Mouse (Mus musculus): Measurements from ENCODE around the gene Bmp5.
"Not testable (repeated sequence)": the region's sequence is repeated elsewhere in the genome, so short reads cannot be mapped to it uniquely, and the experiment has no call there.

The Bmp5 gene

DNA sequence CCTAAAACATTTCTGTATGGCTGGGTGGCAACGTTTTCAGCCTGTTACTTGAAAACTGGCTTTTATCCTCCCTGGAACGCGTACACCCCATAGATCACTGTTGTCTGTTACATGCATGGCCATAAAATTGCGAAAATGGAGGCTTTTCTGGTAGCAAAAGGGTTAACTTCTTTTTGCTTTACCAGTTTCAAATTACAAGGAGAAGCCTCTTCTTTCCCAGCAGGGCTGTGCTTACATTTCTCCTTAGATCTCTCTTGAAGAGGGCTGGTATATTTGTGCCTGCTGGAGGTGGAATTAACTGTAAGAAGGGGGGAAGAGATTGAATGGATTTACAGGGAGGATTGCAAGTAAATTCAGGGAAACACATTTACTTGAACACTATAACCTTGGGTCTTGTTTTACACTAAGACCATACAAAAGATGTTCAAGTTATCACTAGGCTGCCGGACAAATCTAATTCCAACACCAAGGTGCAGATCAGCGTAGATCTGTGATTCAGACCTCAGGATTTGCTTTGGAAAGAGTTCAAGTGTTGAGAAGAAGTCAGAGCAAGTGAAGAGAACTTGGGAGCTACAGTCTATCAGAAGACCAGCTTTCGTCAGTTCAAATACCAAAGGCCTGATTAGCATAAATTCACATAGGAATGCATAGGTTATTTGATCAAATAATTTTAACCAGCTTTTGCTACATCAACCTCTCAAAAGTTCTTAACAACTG is at the start of gene Bmp5:
Gene Bmp5, plus strand, starts transcription at position 236 of the 717 bp plus-strand sequence.
- DNase-seq (ENCODE audit: low spot score): peak; percentile 37

DNA sequence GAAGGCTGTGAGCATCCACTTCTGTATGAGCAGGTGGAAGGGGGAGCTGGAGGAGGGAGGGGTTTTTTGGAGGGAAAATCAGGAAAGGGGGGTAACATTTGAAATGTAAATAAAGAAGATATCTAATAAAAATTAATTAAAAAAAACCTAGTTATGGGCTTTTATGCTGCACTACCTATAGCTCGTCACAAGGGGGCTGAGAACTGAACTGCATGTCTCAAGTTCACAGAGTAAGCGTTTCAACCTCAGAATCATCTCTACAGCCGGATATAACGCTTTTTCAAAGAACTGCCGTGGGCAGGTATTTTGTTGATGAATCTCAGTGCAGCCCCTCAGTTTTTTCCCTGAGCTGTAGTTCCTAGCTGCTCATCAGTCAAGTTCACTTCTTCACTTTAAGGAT is 15.1 kb upstream of the Bmp5 start:
- DNase-seq (ENCODE audit: low spot score): no peak

DNA sequence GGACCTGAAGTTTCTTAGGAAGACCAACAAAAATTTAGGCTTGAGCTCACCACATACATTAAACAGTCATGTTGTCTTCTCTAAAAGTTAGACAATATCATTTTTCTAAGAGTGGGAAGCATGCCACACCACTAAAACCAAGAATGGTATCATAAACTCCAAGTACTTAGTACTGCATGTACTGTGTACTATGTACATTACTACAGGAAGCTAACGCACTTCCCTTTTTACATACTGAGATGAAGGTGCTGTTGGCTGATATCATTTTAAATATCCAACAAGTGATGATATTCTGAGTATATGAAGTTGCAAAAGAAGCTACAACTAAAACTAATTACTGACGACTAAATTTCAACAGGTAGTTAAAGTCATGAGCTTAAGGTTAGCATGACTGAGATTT is 13.6 kb upstream of the Bmp5 start:
- no peak for DNase-seq (ENCODE audit: low spot score)

DNA sequence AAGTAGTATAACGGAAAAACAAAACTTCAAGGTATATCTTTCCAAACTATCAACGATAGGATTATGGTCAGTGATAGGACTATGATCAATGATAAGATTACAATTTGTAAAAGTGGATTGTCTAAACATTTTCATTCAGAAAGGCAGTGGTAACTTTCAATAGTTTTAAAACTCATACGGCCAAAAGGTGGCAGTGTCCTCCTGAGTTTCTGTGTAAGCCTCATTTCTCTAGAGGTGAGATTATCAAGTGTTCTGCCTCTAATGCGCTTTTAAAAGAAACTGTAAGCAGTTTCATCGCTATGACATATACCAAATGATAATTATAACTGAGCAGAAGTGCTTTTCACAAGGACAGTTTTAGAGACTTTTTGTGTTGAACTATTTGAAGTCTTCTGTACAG is 12.7 kb upstream of the Bmp5 start:
- peak; percentile 54 for DNase-seq (ENCODE audit: low spot score)

DNA sequence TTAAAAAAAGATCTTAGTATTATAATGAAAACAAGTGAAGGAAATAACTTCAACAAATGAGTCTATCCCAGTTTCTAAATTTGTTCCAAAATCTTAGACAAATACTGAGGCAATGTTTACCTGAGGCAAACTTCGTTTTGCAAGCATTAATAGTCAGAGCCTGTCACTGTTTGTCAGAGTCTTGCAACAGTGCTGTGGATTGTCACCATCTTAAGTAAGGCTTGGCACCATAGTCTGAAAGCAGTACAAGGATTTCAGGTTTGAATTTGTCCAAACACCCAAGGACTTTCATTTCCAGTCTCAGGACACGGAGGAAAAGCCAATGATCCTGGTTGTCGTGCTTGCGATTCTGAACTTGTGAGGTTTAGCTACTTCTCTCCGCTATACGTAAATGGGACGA is 10.4 kb upstream of the Bmp5 start:
- peak; percentile 73 for DNase-seq (ENCODE audit: low spot score)

DNA sequence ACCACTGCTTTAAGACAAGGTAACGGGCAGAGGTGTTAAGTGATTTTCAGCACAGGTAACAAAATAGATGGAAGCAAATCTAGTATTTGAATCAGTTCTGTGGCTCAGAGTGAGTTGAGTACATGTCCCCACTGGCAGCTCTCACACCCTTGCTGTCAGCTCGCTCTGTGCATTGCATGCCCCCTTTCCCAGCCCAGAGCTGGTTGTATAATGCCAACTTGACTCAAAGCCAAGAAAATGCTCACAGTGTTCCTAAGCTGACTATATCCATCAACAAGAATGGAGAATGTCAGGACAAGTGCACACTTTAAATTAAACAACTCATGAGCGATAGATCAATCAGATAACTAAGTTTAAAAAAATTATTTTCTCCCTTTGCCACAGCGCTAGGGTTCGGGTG is 8.6 kb upstream of the Bmp5 start:
- DNase-seq (ENCODE audit: low spot score): no peak

DNA sequence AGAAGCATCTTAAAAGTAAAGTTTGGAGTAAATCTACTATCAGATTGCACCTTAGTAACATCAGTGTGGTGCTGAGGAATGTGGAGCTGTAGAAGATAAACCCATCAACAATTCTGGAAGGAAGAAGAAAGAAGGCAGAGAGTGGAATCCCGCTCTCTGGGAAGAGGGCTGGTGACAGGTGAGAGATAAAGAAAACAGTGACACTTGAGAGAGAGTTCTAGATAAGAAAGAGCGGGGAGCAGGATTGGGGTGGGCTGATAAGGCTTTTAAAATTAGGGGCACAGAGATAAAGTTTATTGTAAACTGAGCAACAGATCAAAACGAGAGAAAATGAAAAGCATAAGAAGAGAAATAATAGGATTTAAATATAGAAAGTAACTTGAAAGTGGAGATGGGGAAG is 6.1 kb upstream of the Bmp5 start:
- DNase-seq (ENCODE audit: low spot score): no peak

DNA sequence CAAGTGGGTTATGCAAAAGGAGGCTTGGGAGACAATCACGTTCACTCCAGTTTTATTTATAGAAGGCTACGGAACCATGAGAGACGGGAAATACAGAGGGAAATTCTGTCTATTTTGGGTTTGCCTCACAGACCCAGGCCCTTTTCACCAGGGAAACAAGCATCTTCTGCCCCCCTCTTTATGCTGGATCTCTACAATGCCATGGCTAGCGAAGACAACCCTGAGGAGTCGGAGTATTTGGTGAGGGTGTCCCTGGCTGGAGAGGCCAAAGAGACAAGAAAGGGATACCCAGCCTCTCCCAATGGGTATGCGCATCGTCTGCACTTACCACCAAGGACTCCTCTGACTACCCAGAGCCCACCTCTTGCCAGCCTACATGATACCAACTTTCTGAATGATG is 989 bp downstream of the Bmp5 start:
- no peak for DNase-seq (ENCODE audit: low spot score)

DNA sequence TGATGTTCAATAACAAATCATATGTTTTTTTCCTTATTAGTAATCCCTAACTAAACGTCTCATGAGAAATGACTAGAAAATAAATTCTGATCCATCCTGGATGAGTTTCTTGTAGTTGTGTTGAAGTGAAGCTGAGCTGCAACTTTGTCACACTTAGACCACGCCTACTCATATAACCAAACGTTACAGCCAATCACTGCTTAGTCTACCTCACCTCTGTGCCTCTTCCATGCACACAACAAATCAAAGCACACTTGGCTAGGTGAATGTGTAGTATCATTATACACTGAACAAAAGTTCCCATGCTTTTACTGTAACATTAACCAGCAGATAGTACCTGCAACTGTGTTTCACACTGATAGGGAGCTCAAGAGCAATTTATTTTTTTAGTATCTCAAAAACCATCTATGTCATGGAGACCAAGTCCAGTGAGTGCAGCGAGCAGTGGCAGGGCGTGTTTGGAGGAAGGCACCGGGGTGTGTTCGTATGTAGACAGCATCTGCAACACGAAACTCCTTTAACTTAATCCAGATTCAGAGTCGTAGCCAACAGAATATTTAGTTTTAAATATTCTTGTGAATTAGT is 3.7 kb downstream of the Bmp5 start:
- DNase-seq (ENCODE audit: low spot score): peak; percentile 59

DNA sequence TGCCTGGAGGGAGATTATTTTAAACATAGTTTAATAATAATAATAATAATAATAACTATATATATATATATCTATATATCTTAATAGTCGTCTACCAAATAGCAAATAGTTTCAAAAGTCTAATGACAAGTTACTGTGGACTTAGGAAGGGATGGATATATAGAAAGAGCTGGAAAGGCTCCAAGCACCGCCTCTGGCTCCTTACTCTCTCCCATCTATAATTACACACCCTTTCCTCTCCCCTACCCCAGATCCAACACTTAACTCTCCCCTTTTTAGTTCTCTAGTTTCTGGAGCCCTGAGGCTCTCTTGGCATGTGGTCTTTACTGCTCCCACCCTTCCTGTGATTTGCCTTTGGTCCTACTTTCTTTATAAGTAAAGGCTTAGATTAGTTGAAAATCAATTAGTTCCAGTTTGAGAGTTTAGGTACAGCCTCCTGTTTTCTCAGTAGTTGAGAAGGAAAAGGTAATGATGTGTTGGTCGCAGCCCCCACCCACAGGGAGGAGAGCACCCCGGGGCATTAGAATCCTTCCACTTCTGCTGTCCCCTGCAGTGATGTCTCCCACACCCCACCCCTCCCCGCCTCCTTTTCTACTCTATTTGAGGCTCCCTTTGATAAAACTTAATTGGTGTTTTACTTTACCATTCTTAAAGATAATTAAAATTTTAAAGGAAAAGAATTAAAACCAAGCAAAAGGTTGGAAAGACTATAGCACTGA is 5.6 kb downstream of the Bmp5 start:
- DNase-seq (ENCODE audit: low spot score): no peak

DNA sequence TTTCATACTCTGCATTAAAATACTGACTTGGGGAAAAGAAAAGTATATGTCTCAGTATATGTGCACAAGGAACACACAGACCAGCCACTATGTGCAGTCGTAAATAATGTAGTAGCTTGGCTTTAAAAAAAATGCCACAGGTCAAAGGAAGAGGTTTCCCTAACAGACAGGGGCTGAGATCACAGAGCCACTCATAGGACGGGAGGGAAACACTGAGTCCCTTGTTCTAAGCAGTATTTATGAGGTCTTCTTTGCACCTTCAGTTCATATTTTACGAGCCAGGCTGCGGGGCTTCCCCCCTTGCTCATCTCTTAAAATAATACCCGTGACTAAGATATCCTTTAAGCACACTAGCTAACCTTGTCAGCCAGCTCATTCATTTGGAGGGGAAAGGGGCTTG is 6.4 kb downstream of the Bmp5 start:
- DNase-seq (ENCODE audit: low spot score): no peak

DNA sequence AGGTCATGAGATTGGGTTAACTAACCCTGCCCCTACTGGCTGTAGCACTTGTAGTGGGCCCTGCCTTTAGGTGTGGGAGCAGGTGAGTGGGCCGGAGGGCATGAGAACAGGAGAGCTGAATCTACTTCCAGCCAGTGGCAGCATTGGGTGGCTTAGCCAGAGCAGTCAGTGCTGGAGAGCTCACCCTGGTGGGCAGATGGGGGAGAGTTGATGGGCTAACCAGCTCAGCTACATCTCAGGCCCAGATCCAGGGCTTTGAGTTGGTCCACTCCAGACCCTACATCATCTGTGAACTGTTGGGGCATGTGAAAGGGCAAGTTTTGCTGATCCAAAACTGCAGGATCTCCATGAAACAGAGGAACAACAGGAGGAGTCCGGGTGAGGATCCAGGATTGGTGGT is 8.4 kb downstream of the Bmp5 start:
- DNase-seq (ENCODE audit: low spot score): no peak

DNA sequence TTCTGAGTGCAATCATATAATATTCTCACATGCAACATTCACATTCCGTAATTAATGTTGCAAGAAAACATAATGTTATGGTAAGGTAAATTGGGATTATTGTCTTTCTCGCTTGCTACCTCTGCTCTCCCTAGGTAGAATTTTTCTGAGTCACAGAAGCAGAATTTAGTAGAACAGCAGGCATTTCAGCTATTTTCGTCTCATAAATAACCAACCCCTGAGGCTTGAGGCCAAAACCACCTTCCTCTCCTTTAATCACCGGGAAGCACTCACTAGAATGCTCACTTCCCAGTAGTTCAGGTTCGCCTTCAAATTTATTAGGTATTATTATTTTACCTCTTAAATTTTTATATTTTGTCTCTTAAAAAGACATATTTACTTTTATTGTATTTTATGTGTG is 10.8 kb downstream of the Bmp5 start:
- no peak for DNase-seq (ENCODE audit: low spot score)

DNA sequence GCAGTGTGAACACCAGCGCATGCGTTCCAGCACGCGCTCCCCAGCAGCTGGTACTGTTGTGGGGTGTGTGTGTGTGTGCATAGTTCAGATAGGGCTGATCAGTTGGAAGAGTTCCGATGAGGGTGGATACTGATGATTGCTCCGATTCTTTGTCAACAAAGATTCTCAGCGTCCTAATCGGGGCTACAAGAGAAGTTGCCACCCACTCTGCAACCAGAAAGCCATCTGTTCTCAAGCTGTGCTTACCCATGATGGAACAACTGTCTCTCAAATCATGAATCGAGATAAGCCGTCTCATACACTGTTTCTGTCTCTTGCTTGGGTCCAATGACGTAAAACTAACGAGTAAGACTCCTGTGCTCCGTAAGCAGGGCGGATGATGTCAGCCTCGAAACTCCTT is 12.0 kb downstream of the Bmp5 start:
- DNase-seq (ENCODE audit: low spot score): no peak

DNA sequence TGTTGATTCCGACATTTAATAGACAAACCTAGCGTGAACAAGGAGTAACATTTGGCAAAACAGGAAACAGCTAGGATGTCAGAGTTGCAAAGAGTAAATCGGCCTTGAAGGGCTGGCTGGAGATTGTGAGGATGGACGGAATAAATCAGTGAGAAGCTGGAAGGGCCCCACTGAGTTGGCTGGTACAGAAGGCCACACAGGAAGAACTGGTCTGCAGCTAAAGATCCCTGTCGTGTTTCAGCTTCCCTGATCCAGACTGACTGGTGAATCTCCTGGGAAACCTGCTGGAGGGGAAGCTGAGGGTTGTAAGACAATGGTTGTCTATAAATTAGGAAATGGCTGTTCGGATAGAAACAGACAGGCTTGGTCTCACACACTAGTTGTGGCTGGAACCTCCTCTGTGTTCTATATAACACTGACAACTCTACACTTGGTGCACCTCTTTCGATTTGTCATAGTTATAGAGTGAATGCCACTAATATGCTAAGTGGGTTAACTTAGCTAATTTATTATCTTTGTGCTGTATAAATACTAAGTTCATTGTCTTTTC is 14.8 kb downstream of the Bmp5 start:
- no peak for DNase-seq (ENCODE audit: low spot score)

DNA sequence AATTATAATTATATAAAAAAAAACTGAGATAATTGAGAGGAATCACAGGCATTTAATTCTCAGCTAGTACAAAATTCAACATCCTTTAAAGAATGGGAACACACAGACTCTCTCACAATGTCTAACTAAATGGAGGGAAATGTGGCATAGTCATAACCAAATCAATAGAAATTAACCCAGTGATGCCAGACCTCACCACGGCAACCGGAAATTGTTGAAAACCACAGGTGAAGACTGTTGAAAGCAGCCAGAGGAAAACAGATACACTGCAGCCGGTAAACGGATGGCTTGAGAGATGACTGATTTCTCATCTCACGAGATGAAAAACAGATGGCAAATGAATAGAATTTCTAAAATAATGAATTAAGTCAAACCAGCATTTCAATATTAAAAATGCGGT is 29.8 kb downstream of the Bmp5 start:
- DNase-seq (ENCODE audit: low spot score): no peak

DNA sequence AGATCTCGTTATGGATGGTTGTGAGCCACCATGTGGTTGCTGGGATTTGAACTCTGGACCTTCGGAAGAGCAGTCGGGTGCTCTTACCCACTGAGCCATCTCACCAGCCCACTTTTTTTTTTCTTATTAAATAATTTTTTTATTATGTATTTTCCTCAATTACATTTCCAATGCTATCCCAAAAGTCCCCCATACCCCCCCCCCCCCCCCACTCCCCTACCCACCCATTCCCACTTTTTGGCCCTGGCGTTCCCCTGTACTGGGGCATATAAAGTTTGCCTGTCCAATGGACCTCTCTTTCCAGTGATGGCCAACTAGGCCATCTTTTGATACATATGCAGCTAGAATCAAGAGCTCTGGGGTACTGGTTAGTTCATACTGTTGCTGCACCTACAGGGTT is 33.0 kb downstream of the Bmp5 start:
- DNase-seq (ENCODE audit: low spot score): not testable (repeated sequence)

DNA sequence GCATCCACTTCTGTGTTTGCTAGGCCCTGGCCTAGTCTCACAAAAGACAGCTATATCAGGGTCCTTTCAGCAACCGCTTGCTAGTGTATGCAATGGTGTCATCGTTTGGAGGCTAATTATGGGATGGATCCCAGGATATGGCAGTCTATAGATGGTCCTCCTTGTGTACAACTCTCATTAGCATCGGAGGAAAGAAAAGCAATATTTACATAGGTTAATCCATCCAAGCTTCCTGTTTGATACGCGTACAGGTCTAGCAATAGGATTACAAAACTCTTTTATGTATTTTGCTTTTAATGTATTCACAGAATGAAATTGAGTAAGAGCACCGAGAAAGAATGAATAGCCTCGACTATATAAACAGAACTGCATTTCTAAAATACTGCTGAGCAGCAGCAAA is 33.5 kb downstream of the Bmp5 start:
- no peak for DNase-seq (ENCODE audit: low spot score)

DNA sequence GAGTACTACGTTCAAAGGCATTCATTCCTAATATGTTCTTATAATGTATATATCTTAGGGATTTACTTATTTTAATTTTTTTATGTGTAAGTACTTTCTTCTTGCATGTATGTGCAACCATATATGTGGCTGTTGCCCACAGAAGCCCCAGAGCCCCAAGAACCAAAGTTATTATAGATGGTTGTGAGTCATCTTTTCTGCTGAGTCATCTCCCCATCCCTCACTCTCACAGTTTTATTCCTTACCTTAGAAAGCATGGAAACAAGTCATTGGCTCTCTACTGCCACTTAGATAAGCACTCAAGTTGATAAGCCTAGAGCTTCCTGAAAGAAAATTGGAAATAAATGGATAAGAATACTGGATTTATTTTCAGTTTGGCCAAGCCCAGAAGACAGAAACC is 40.0 kb downstream of the Bmp5 start:
- DNase-seq (ENCODE audit: low spot score): no peak

DNA sequence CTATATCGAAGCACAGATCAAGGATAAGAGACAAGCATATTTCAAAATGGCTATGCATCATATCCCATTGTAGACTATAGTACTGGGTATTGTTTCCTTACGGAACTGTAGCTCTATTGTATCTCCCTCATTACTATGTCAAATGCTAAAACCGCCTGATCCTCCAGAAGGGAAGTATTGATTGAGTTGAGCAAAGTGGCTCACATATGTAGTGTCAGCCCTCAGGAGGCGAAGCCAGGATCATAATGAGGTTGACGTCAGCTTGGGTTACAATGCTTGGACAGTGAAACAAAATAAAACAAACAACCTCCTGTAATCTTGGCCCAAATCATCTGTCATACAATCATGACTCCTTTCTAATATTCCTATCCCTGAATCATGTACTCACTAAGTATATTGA is 43.2 kb downstream of the Bmp5 start:
- no peak for DNase-seq (ENCODE audit: low spot score)

DNA sequence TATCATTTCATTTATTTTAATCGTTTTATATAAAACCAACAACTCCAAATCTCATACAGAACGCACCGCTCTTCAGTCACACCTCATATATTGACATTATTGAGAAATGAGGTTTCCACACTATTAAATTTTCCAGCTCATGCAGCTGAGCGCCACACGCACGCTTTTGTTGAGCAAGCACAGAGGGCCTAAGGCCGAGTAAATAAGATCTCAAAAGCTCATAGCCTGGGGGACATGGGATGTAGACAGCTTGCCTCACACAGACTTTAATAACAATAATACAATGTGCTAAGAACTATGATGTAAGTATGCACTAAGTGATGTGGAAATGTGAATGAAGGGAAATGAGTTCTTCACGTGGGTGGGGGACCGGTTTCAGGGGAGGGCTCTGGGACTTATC is 57.3 kb downstream of the Bmp5 start:
- DNase-seq (ENCODE audit: low spot score): peak; percentile 14

DNA sequence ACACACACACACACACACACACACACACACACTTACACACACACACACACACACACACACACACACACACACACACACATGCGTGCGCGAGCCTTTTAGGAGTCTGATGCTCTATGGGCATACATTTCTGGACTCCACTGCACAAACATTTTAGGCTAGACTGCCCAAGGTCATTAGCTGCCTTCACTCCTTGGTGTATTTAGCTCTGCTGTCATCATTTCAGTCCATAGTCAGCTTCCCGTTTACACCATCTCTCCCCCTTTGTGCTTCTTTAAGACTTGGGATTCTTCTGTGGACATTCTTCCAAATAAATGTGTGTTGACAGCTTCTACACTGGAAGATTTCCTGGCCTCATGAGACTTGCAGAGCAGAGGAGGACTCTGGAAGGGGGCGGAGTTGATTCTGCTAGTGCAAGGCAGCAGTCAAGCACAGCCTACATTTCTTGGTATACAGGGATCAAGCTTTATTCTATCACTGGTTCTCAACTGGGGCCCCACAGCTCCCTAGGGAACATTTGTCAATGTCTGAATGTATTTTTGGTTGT is 58.1 kb downstream of the Bmp5 start:
- no peak for DNase-seq (ENCODE audit: low spot score)

DNA sequence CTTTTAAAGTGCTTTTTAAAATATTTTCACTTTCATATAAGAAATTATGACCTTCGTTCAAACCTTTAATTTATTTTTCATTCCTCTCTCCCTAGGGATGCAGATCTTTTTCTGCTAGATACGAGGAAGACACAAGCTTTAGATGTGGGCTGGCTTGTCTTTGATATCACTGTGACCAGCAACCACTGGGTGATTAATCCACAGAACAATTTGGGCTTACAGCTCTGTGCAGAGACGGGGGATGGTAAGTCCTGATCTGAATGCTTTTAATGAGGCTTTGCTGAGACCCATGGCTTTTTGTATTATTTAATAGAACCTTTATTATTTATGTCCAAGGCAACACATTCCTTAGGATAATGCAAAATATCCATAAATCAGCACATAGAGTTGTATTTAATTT is 64.3 kb downstream of the Bmp5 start:
- DNase-seq (ENCODE audit: low spot score): no peak
